Mouse (Mus musculus) erythroblast, embryonic 14.5 days (primary cell): ENCODE results near the gene Hist1h1d. TPM values are rescaled to one million over a fixed set of nuclear protein-coding genes. Genes with fewer than 3 reads are reported as not detected.
A peak's percentile ranks its signal among the peaks of the same experiment; 100 is the strongest.

Source experiments
- H3K27me3 ChIP-seq: 2 replicates; pipeline ENCODE4 v1.6.1; 2012; ENCODE audit warnings: inconsistent platforms; ENCODE audit not compliant: control insufficient read depth
- H3K36me3 ChIP-seq: 2 replicates; pipeline ENCODE4 v1.6.1; 2012; ENCODE audit warnings: mild to moderate bottlenecking, inconsistent platforms; ENCODE audit not compliant: control insufficient read depth
- H3K4me1 ChIP-seq: 2 replicates; pipeline ENCODE4 v1.6.1; 2012; ENCODE audit warnings: inconsistent platforms; ENCODE audit not compliant: control insufficient read depth
- H3K4me3 ChIP-seq: replicated peaks from 2 replicates; pipeline ENCODE3; 2012; ENCODE audit warnings: moderate library complexity, mild to moderate bottlenecking, inconsistent platforms
- H3K9me3 ChIP-seq: 2 replicates; pipeline ENCODE4 v1.6.1; 2012; ENCODE audit warnings: low read length, inconsistent platforms, mixed read lengths; ENCODE audit not compliant: control insufficient read depth
- GATA1 ChIP-seq: IDR thresholded peaks from 2 replicates; pipeline ENCODE4 v1.6.1; 2012; ENCODE audit warnings: low read length, inconsistent platforms, mixed read lengths
- TAL1 ChIP-seq: IDR thresholded peaks from 3 replicates; pipeline ENCODE4 v1.6.1; 2012; ENCODE audit warnings: low read length, inconsistent platforms, mixed read lengths
- polyA plus RNA-seq: library from polyadenylated mRNA; stranded (reverse); fragments of >175 nt; gene quantifications from 2 replicates; pipeline ENCODE4 v1.2.3, GENCODE M21; 2012

The Hist1h1d gene
- 0.51 and 0.95 TPM in 2 replicates for polyA plus RNA-seq

DNA sequence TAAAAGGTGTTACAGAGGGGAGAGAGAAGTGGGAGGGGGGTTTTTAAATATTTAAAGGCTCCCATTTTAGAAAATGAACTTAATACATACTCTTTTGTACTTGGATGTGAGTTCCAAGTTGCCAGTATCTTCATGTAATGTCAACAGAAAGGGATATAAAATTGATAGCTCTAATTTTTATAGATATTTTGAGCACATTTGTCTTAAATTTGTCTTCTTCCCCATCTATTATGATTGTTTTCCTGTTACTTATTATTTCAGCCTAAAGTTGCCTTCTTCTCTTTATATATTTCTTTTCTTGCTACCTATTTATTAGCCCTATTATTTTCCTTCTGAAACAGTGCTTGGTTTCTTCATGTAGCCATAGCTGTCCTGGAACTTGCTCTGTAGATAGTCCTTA is at the start of gene Hist1h1d:
Gene Hist1h1d (plus strand): TSS at position 301 of the 400 bp plus-strand sequence.
- Histone ChIP-seq H3K36me3 (no peaks in the 10 kb centered on the region; the same call in 1 of the 2 replicates), H3K9me3 (no peaks in the 10 kb centered on the region), H3K27me3 (no peaks in the 10 kb centered on the region), H3K4me1 (peaks cover 77% of the 10 kb centered on the region), H3K4me3 (peak within 1 kb of the TSS; percentile 80)
- no peak for TF ChIP-seq GATA1

DNA sequence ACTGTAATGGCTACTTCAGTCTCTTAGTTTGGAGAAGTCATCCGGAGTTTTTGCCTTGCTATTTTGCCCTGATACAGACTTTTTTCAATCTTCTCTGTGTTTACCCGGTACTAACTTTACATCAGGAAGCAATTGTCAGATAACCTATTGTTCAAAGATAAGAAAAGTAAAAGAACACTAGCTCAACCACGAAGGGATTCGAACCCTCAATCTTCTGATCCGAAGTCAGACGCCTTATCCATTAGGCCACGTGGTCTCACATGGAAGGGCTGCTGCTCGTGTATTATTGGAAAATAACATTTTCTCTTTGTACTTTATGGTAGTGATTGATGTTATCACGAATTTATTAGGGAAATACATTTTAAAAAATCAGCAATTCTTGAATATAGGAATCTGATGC is 49.3 kb upstream of the Hist1h1d start:
- H3K27me3 ChIP-seq, result no peaks in the 10 kb centered on the region
- no peaks in the 10 kb centered on the region for H3K36me3 ChIP-seq
- no peaks in the 10 kb centered on the region for H3K9me3 ChIP-seq
- H3K4me1 ChIP-seq, result peaks cover 74% of the 10 kb centered on the region
- TF ChIP-seq TAL1 (no peak), GATA1 (no peak)
- peak overlapping the region; percentile 29 for H3K4me3 ChIP-seq

DNA sequence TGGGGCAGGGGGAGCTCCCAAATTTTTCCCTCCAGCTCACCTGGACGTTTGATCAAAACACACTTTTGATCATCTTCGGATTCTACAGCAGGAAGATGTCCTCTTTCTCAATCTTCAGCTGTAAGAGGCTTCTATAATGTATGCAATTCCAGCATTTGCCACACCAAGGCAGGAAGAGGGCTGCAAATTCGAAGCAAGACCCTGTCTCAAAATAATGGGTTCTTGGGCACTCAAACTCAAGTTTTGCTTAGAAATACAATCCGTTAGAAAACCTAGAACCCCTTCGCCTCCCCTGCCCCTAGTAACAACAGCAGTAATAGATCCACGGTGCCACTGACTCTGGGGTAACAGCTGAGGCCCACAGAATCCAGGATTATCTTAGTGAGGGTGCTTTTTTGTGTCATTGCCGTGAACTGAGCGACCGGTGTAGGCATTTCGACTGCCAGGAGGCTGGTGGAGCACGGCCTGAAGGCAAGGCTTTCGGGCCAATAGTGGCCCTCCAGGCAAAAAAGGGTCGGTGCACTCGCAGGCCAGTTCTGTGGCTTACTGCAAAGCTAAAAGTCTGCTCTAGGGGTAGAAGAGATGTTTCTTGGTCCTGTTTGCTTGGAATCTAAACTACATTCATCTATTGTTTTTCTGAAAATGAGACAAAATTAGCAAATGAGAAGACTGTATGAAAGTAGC is 47.3 kb upstream of the Hist1h1d start:
- TF ChIP-seq GATA1 (no peak), TAL1 (no peak)
- Histone ChIP-seq H3K4me3 (peak overlapping the region; percentile 66), H3K9me3 (no peaks in the 10 kb centered on the region), H3K4me1 (peaks cover 60% of the 10 kb centered on the region), H3K27me3 (no peaks in the 10 kb centered on the region), H3K36me3 (no peaks in the 10 kb centered on the region)

DNA sequence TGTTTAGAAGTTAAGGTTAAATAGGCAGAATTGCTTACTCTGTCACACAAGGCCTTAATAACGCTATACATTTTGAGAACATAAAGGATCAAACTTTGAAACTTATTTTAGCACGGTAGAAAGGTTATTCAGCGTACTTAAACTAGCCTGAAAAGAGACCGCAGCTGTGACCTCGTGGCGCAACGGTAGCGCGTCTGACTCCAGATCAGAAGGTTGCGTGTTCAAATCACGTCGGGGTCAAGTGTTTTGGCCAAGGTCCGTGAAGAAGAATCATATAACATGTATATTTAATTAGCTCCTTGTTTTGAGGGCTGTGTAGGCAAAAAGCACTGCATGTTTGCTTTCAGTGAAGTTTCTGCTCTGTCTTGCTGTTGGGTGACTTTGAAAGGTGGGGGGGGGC is 46.7 kb upstream of the Hist1h1d start:
- peak overlapping the region; percentile 66 for H3K4me3 ChIP-seq
- no peaks in the 10 kb centered on the region for H3K36me3 ChIP-seq
- H3K9me3 ChIP-seq, result no peaks in the 10 kb centered on the region
- no peaks in the 10 kb centered on the region for H3K27me3 ChIP-seq
- TF ChIP-seq GATA1 (no peak), TAL1 (no peak)
- H3K4me1 ChIP-seq, result peaks cover 55% of the 10 kb centered on the region

DNA sequence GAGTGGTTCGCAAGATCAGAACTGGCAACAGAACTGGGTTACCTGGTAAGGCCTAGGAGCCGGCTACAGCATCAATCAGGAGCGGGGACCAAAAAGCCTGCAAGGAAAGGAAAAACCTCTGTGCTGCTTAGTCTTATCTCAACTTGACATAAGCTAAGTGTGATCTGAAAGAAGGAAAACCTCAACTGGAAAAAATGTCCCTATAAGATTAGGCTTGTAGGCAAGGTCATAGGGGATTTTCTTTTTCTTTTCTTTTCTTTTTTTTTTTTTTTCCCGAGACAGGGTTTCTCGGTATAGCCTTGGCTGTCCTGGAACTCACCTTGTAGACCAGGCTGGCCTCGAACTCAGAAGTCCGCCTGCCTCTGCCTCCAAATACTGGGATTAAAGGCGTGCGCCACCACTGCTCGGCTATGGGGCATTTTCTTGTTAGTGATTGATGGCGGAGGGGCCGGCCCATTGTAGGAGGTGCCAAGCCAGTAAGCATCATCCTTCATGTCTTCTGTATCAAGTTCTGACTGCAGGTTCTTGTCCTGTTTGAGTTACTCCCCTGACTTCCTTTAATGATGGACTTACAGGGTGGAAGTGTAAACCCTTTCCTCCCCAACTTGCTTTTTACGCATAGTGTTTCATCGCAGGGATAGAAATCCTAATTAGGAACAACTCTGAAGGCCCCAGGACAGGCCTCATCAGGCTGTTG is 46.1 kb upstream of the Hist1h1d start:
- no peak for TF ChIP-seq TAL1
- TF ChIP-seq GATA1, result no peak
- H3K4me1 ChIP-seq, result peaks cover 55% of the 10 kb centered on the region

DNA sequence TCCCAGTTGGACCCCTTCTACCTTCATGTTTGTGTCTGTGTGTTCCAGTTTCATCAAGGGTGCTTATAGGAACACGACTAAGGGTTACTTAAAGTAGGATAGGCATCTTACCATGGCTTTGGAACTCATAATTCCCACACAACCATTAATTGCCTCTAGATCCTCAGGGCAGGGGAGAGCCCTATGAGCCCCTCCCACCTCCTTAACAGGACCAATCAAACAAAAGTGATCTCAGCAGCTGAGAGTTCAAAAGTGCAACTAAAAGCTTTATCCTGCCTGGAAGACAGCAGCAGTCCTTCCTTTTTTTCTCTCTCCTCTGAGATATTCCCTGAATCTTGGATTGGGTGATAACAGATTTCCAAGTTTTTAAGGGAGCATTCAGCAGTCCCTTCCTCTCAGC is 42.9 kb upstream of the Hist1h1d start:
- H3K4me3 ChIP-seq, result no peak overlapping the region
- TF ChIP-seq GATA1 (no peak), TAL1 (no peak)
- peaks cover 36% of the 10 kb centered on the region for H3K4me1 ChIP-seq
- H3K27me3 ChIP-seq, result no peaks in the 10 kb centered on the region
- no peaks in the 10 kb centered on the region for H3K9me3 ChIP-seq
- H3K36me3 ChIP-seq, result no peaks in the 10 kb centered on the region

More for the DNA sequence above, 46.1 kb upstream of the Hist1h1d start:
- Histone ChIP-seq H3K4me3 (peak overlapping the region; percentile 66), H3K27me3 (no peaks in the 10 kb centered on the region), H3K36me3 (no peaks in the 10 kb centered on the region), H3K9me3 (no peaks in the 10 kb centered on the region)

DNA sequence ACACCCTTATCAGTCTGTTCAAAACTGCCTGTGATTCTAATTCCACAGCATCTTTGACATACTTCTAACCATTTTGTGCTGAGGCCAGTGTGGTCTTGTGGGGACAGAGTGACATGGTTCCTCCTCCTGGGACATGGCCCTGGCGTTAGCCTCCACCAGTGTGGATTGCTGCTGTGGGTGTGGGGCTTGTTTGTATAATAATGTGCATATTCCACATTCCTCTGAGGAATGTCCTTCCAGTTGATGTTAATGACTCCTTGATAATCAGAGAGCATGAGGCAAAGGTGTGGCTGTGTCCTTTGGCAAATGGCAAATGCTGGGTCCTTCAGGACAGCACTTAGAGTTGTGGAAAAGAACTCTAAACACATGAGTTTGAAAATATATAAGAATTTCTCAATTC is 39.5 kb upstream of the Hist1h1d start:
- Histone ChIP-seq H3K4me1 (peaks cover 23% of the 10 kb centered on the region), H3K9me3 (no peaks in the 10 kb centered on the region), H3K4me3 (no peak overlapping the region), H3K36me3 (no peaks in the 10 kb centered on the region), H3K27me3 (no peaks in the 10 kb centered on the region)
- TF ChIP-seq GATA1 (no peak), TAL1 (no peak)

DNA sequence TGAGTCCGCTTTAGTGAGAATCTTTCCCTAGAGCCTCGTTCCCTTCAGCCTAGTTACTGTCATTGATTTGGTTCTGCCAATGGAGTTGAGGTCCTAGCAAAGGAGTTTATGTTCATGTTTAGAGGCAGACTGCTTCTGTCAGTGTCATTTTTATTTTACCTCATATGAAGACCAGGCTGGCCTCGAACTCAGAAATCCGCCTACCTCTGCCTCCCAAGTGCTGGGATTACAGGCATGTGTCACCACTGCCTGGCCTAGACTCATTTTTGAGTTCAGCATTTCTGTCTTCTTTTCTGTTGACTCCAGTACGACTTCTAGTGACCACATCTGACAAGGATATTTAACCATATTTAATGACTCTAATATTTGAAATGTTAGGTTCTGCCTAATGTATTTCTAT is 37.8 kb upstream of the Hist1h1d start:
- H3K9me3 ChIP-seq, result no peaks in the 10 kb centered on the region
- no peak for TF ChIP-seq TAL1
- TF ChIP-seq GATA1, result no peak
- peaks cover 37% of the 10 kb centered on the region for H3K4me1 ChIP-seq
- H3K4me3 ChIP-seq, result no peak overlapping the region
- H3K27me3 ChIP-seq, result no peaks in the 10 kb centered on the region
- H3K36me3 ChIP-seq, result no peaks in the 10 kb centered on the region

DNA sequence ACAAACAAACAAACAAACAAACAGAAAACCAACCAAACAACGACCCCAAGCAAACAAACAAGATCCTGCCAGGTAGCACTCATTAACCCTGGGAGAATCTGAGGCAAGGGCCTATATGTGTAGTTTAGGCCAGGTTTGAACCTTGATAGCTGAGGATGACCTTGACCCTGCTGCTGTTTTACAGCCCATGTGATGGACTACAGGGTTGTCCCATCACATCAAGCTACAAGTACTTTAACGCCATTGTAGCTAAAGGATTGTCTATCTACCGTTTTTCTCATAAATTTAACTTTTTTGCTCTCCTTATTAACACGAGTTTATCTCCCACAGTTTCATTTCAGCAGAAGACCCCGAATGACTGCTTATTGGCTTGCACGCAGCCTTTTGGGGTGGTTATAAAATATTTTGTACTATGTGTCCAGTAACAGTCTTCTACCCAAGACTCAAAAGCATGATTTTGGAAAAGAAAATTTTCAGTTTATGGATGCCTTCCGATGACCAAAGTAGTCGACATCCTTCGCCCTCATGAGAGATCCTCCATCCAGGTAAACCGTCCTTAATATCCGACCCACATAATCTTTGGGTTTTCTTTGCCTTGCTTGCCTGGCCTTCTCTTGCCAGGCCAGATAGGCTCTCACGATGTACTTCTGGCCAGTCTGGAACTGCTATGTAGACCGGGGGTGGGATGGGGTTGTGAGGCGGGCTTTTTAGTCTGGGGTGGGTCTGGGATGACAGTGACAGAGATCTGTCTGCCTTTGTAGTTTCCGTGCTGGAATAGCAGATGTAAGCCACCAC is 37.0 kb upstream of the Hist1h1d start:
- Histone ChIP-seq H3K27me3 (no peaks in the 10 kb centered on the region), H3K36me3 (no peaks in the 10 kb centered on the region), H3K4me1 (peaks cover 44% of the 10 kb centered on the region), H3K9me3 (no peaks in the 10 kb centered on the region), H3K4me3 (peak overlapping the region; percentile 71)
- TF ChIP-seq TAL1, result no peak
- TF ChIP-seq GATA1, result no peak
